ENCODE assay signal across 10 mouse cellular contexts in genomic region chr5:30014580-30014979, GRCm38 (mm10). TPM values are rescaled to one million over a fixed set of nuclear protein-coding genes. Genes with fewer than 3 reads are reported as not detected.
DNase-seq lines count a peak whose midpoint lies in the region; ATAC-seq and TF ChIP-seq lines count a peak whose summit lies in the region.
"Had no signal": no experiment of that assay in that cellular context is flagged by ENCODE, and none has a peak within 500 bp of the region (broad histone marks: within the 10 kb centered on the region; RNA-seq: fewer than 3 reads in every experiment).

No protein-coding gene starts in this region.

- no peak overlapping the region for H3K4me3 ChIP-seq in kidney, postnatal 0 days (replicated peaks; ENCODE audit: low read depth, low read length)
- H3K4me3 ChIP-seq in stomach, postnatal 0 days (ENCODE audit: low read depth, low read length), result no peak overlapping the region
- H3K4me3 ChIP-seq: erythroblast, embryonic 14.5 days; liver, embryonic 13.5 days; stomach, embryonic 15.5 days had no signal

- H3K4me2 ChIP-seq in kidney, postnatal 0 days (ENCODE audit: low read length), result no peak overlapping the region
- H3K4me2 ChIP-seq in stomach, postnatal 0 days (replicated peaks; ENCODE audit: low read depth), result no peak overlapping the region
- H3K4me2 ChIP-seq: liver, embryonic 13.5 days; stomach, embryonic 15.5 days had no signal

- WGBS in kidney, postnatal 0 days, result 64% methylated on average over 2 of the region's 2 CpGs
- 56% methylated on average over 2 of the region's 2 CpGs for WGBS in stomach, postnatal 0 days

- no peak overlapping the region for H3K9ac ChIP-seq in kidney, postnatal 0 days (ENCODE audit: low read depth, low read length)
- no peak overlapping the region for H3K9ac ChIP-seq in stomach, postnatal 0 days (ENCODE audit: low read length)
- H3K9ac ChIP-seq: liver, embryonic 13.5 days; stomach, embryonic 15.5 days had no signal

- peak; percentile 56 for DNase-seq in kidney, postnatal 0 days (ENCODE audit: low spot score)
- DNase-seq in kidney, adult 18-20 months, result no peak
- DNase-seq in 3134 (ENCODE audit: extremely low read depth, insufficient read length, low spot score) (peak; percentile 5), 416B (ENCODE audit: low read depth) (peak; percentile 96)
- DNase-seq in embryo, embryonic 11 days, result peak; percentile 48
- DNase-seq in stomach, postnatal 0 days (ENCODE audit: low spot score), result no peak
- no peak for DNase-seq in kidney, adult 11 months
- DNase-seq: liver, embryonic 13.5 days had no signal

- TF ChIP-seq EP300 in stomach, postnatal 0 days (optimal IDR thresholded peaks at IDR 0.05), result no peak

- no peaks in the 10 kb centered on the region for H3K27me3 ChIP-seq in kidney, postnatal 0 days (ENCODE audit: insufficient read depth, low read length)
- no peaks in the 10 kb centered on the region for H3K27me3 ChIP-seq in stomach, postnatal 0 days (ENCODE audit: control insufficient read depth, insufficient read depth, low read length)
- H3K27me3 ChIP-seq: liver, embryonic 13.5 days; stomach, embryonic 15.5 days had no signal

- no peak for ATAC-seq in kidney, postnatal 0 days (replicated peaks; ENCODE audit: low FRiP score, low read depth)
- ATAC-seq in stomach, postnatal 0 days (ENCODE audit: low FRiP score, low TSS enrichment), result no peak

- no peaks in the 10 kb centered on the region for H3K4me1 ChIP-seq in kidney, postnatal 0 days (replicated peaks; ENCODE audit: insufficient read depth, low read length)
- H3K4me1 ChIP-seq in stomach, postnatal 0 days (replicated peaks; ENCODE audit: control insufficient read depth, insufficient read depth), result no peaks in the 10 kb centered on the region
- H3K4me1 ChIP-seq: stomach, embryonic 15.5 days had no signal

- TF ChIP-seq CTCF in kidney, postnatal 0 days (IDR thresholded peaks at IDR 0.05; ENCODE audit: low read depth), result peak; percentile 66
- peak; percentile 74 for TF ChIP-seq CTCF in stomach, postnatal 0 days (IDR thresholded peaks at IDR 0.05; ENCODE audit: low read depth)

- H3K9me3 ChIP-seq in kidney, postnatal 0 days (replicated peaks; ENCODE audit: low read length), result no peaks in the 10 kb centered on the region
- no peaks in the 10 kb centered on the region for H3K9me3 ChIP-seq in stomach, postnatal 0 days (ENCODE audit: control insufficient read depth, low read length)
- H3K9me3 ChIP-seq: liver, embryonic 13.5 days; stomach, embryonic 15.5 days had no signal

- H3K36me3 ChIP-seq in kidney, postnatal 0 days (ENCODE audit: insufficient read depth, low read length), result no peaks in the 10 kb centered on the region
- no peaks in the 10 kb centered on the region for H3K36me3 ChIP-seq in stomach, postnatal 0 days (ENCODE audit: control insufficient read depth, insufficient read depth, low read length)
- H3K36me3 ChIP-seq: liver, embryonic 13.5 days; stomach, embryonic 15.5 days had no signal

- H3K27ac ChIP-seq in kidney, postnatal 0 days, result no peak overlapping the region
- H3K27ac ChIP-seq in stomach, postnatal 0 days (replicated peaks), result no peak overlapping the region
- H3K27ac ChIP-seq: liver, embryonic 13.5 days; stomach, embryonic 15.5 days had no signal

RNA-seq across cellular contexts. Expression of gene Il6, which starts 1.7 kb away (rescaled TPM):
- 0.24 TPM in 1 of 2 replicates, not detected in the other for polyA plus RNA-seq in kidney, postnatal 0 days (2015; fragmentation: Nextera tagmentation; extraction: Ambion mirVana)
- 0.10 and 0.16 TPM in 2 replicates for polyA plus RNA-seq in stomach, postnatal 0 days (2015; fragmentation: Nextera tagmentation; extraction: Ambion mirVana)

RNA-seq across cellular contexts. Expression of gene Tyms, which starts 58.8 kb away (rescaled TPM):
- polyA plus RNA-seq in kidney, postnatal 0 days (2015; fragmentation: Nextera tagmentation; extraction: Ambion mirVana), result 137 and 160 TPM in 2 replicates
- 82.1 and 84.8 TPM in 2 replicates for polyA plus RNA-seq in stomach, postnatal 0 days (2015; fragmentation: Nextera tagmentation; extraction: Ambion mirVana)

Comparison
In these comparisons a context has a peak if more than half of its experiments do, and no peak if none do; other contexts are left out.
1. DNase-seq: peak in kidney, postnatal 0 days (single experiment), 3134 (single experiment), 416B (single experiment) and embryo, embryonic 11 days (single experiment); none in kidney, adult 18-20 months (single experiment), stomach, postnatal 0 days (single experiment) and kidney, adult 11 months (single experiment).